Mouse (Mus musculus) lung, adult 2 months (tissue): ENCODE results near the gene Ccdc190.

Experiments used
- CTCF ChIP-seq: fragments of 200-500 bp; IDR thresholded peaks from 2 replicates; pipeline ENCODE4 v1.5.1; 2011; ENCODE audit warnings: mild to moderate bottlenecking, low read length, control low read depth; ENCODE audit not compliant: insufficient read depth
- POLR2A ChIP-seq: fragments of 200-500 bp; IDR thresholded peaks from 2 replicates; pipeline ENCODE4 v1.6.1; 2011; ENCODE audit warnings: low read depth, mild to moderate bottlenecking, control low read depth, low read length, borderline replicate concordance; ENCODE audit errors: extremely low read depth

GRCm38 (mm10) chr1:169927753-169928369, 587 bp upstream of the Ccdc190 start:
- no peak for TF ChIP-seq POLR2A
- no peak for TF ChIP-seq CTCF
